Mouse (Mus musculus): ENCODE results near the gene Tut1.
"Not testable (repeated sequence)": the region's sequence is repeated elsewhere in the genome, so short reads cannot be mapped to it uniquely, and the experiment has no call there.

The Tut1 gene

GRCm38 (mm10) chr19:8999223-8999622, 45.6 kb downstream of the Tut1 start:
- DNase-seq (ENCODE audit: low read depth, low spot score), result no peak

DNA sequence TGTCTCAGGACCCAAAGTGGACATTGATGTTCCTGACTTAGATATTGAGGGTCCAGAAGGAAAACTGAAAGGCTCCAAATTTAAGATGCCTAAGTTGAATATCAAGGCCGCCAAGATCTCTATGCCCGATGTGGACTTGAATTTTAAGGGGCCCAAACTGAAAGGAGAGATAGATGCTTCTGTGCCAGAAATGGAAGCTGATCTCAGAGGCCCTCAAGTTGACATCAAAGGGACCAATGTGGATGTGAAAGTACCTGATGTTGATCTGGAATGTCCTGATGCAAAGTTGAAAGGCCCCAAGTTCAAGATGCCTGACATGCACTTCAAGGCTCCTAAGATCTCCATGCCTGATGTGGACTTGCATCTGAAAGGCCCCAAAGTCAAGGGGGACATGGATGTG, 53.3 kb downstream of the Tut1 start:
- not testable (repeated sequence) for DNase-seq (ENCODE audit: low read depth, low spot score)

All from telencephalon, adult 2 months (tissue).